Mouse (Mus musculus) intestine, postnatal 0 days (tissue): ENCODE data around the gene Fam129a. TPM values are rescaled to one million over a fixed set of nuclear protein-coding genes. Genes with fewer than 3 reads are reported as not detected.

Source experiments
- ATAC-seq: fragments of 200-750 bp; cut with Nextera tagmentation; 2 replicates; pipeline ENCODE4 v1.8.0; 2017; ENCODE audit warnings: mild to moderate bottlenecking, moderate TSS enrichment, moderate library complexity
- H3K27ac ChIP-seq: fragments of 300-500 bp; sonication (generic); 2 replicates; pipeline ENCODE4 v1.5.1; 2014; ENCODE audit warnings: mild to moderate bottlenecking, low read depth, low read length, moderate library complexity
- H3K27me3 ChIP-seq: fragments of 300-500 bp; sonication (generic); replicated peaks from 2 replicates; pipeline ENCODE4 v1.6.1; 2014; ENCODE audit warnings: low read length, mixed read lengths; ENCODE audit not compliant: control insufficient read depth, insufficient read depth
- H3K36me3 ChIP-seq: fragments of 300-500 bp; sonication (generic); 2 replicates; pipeline ENCODE4 v1.6.1; 2014; ENCODE audit warnings: mild to moderate bottlenecking, moderate library complexity; ENCODE audit not compliant: control insufficient read depth, insufficient read depth
- H3K4me1 ChIP-seq: fragments of 300-500 bp; sonication (generic); replicated peaks from 2 replicates; pipeline ENCODE4 v1.6.1; 2014; ENCODE audit warnings: antibody characterized with exemption, low read length, mixed read lengths; ENCODE audit not compliant: control insufficient read depth, insufficient read depth
- H3K4me2 ChIP-seq: fragments of 300-500 bp; sonication (generic); replicated peaks from 2 replicates; pipeline ENCODE4 v1.6.1; 2014; ENCODE audit warnings: low read depth, mild to moderate bottlenecking, moderate library complexity
- H3K4me3 ChIP-seq: fragments of 300-500 bp; sonication (generic); 2 replicates; pipeline ENCODE4 v1.5.1; 2014; ENCODE audit warnings: low read depth, low read length
- H3K9ac ChIP-seq: fragments of 300-500 bp; sonication (generic); 2 replicates; pipeline ENCODE4 v1.6.1; 2014; ENCODE audit warnings: mild to moderate bottlenecking, low read depth, low read length
- H3K9me3 ChIP-seq: fragments of 300-500 bp; sonication (generic); 2 replicates; pipeline ENCODE4 v1.6.1; 2016; ENCODE audit warnings: mixed run types; ENCODE audit not compliant: control insufficient read depth
- CTCF ChIP-seq: sonication (generic); IDR thresholded peaks from 2 replicates; pipeline ENCODE4 v1.5.1; 2016; ENCODE audit warnings: low read depth, mild to moderate bottlenecking, control low read depth, antibody characterized with exemption, moderate library complexity
- WGBS: fragments of 180-500 bp; shearing (Covaris S2); extraction: QIAGEN DNeasy Blood & Tissue Kit; methylation state at CpG from one replicate; pipeline ENCODE4 v1.1.7; 2014; 5-methylcytosine and 5-hydroxymethylcytosine counted together
- polyA plus RNA-seq: library from polyadenylated mRNA; unstranded; fragments of >200 nt; fragmentation: Nextera tagmentation; extraction: Ambion mirVana; gene quantifications from 2 replicates; pipeline ENCODE4 v1.2.1, GENCODE M21; 2015

Gene Fam129a
- polyA plus RNA-seq, 1 experiment from 2014 or later: 7.4 TPM

DNA sequence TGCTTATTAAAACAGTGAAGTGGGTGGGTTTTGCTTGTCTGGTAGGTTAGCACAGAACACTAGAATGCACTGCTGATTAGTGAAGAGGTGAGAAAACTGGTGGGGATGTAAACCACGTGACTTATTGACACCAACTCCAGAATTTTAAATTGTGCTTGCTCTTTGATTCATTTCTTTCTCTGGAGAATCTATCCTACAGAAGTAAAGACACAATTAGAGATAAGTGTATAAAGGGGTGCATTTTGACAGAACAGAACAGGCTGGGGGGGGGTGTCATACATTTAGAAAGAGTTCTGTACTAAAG, 185.4 kb downstream of the Fam129a start:
- Histone ChIP-seq H3K27me3 (no peaks in the 10 kb centered on the region), H3K4me3 (peak overlapping the region; percentile 95), H3K4me1 (0 out of 2 replicates have a peak, but pooled peaks cover 3% of the 10 kb centered on the region), H3K27ac (no peak overlapping the region), H3K9me3 (no peaks in the 10 kb centered on the region), H3K36me3 (peaks cover 9% of the 10 kb centered on the region), H3K9ac (no peak overlapping the region), H3K4me2 (peak overlapping the region; percentile 95)
- no peak for TF ChIP-seq CTCF
- ATAC-seq: no peak
- 24% methylated on average over 1 of the region's 1 CpGs for WGBS

DNA sequence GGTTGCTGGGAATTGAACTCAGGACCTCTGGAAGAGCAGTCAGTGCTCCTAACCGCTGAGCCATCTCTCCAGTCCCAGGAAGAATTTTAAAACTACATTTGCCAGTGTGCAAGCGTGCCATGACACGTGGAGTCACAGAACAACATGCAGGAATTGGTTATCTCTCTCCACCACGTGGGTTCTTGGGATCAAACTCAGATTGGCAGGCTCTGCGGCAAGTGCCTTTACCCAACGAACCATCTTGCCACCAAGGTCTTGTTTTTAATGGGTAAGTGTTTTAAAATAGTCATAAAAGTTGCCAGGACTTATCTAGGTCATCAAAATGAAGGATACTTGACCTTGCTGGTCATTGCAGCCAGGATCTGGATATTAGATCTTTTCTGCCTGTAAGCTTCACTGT, 187.3 kb downstream of the Fam129a start:
- H3K27me3 ChIP-seq: no peaks in the 10 kb centered on the region
- 83% methylated on average over 6 of the region's 6 CpGs for WGBS
- no peaks in the 10 kb centered on the region for H3K4me1 ChIP-seq
- H3K36me3 ChIP-seq: peaks cover 11% of the 10 kb centered on the region
- ATAC-seq: no peak
- H3K9me3 ChIP-seq: no peaks in the 10 kb centered on the region
- no peak for TF ChIP-seq CTCF
- H3K9ac ChIP-seq: no peak overlapping the region
- H3K4me3 ChIP-seq: no peak overlapping the region
- H3K27ac ChIP-seq: no peak overlapping the region
- H3K4me2 ChIP-seq: no peak overlapping the region

- no peaks in the 10 kb centered on the region for H3K4me1 ChIP-seq
- H3K27ac ChIP-seq: no peak overlapping the region
- H3K4me3 ChIP-seq: no peak overlapping the region
- peaks cover 11% of the 10 kb centered on the region for H3K36me3 ChIP-seq
- no peak for TF ChIP-seq CTCF
- H3K27me3 ChIP-seq: no peaks in the 10 kb centered on the region
- no peak for ATAC-seq
- 70% methylated on average over 2 of the region's 2 CpGs for WGBS
- H3K9me3 ChIP-seq: no peaks in the 10 kb centered on the region
- H3K9ac ChIP-seq: no peak overlapping the region
- H3K4me2 ChIP-seq: no peak overlapping the region
Measured at GRCm38 (mm10) chr1:151758991-151759390, 188.0 kb downstream of the Fam129a start.

DNA sequence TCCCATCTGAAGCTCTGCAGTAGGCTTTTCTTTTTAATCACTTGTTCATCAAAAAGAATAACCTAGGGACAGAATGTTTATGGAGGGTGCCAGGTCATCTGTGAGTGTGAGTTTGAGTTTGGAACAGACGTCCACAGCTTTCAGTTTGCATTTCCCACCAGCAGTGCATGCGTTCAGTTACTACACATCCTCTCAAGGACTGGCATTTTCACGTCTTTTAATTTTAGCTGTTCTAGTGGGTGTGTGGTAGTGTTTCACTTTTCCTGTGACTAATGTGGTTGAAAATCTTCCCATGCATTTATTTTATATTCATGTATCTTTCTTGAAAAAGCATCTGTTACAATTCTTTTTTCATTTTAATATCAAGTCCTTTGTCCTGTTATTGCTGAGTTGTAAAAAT, 193.2 kb downstream of the Fam129a start:
- Histone ChIP-seq H3K9me3 (no peaks in the 10 kb centered on the region), H3K4me3 (no peak overlapping the region), H3K36me3 (peaks cover 11% of the 10 kb centered on the region), H3K4me1 (no peaks in the 10 kb centered on the region), H3K4me2 (no peak overlapping the region), H3K9ac (no peak overlapping the region), H3K27ac (no peak overlapping the region), H3K27me3 (no peaks in the 10 kb centered on the region)
- 78% methylated on average over 3 of the region's 3 CpGs for WGBS
- no peak for TF ChIP-seq CTCF
- ATAC-seq: no peak

DNA sequence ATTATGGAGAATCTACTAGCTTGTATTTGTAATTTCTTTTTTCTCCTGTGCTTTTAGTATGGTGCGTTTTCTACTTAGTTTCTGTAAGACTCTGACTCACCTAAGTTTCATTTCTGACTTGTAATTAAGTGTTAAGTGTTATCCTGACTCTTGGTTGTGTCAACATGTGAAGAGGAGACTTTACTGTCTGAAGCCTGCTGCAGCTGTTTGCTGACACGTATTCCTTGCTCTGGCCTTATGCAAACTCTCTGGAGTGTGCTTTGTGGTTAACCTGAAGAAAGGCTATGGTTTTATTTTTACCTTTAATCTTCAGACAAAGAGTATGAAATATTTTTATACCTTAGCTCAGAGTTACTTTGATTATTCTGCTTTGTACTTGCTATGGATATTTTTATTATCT, 195.2 kb downstream of the Fam129a start:
- 65% methylated on average over 2 of the region's 2 CpGs for WGBS
- no peak overlapping the region for H3K4me3 ChIP-seq
- no peak for TF ChIP-seq CTCF
- H3K4me2 ChIP-seq: no peak overlapping the region
- H3K9me3 ChIP-seq: no peaks in the 10 kb centered on the region
- H3K27me3 ChIP-seq: no peaks in the 10 kb centered on the region
- H3K36me3 ChIP-seq: peaks cover 10% of the 10 kb centered on the region
- H3K4me1 ChIP-seq: no peaks in the 10 kb centered on the region
- ATAC-seq: no peak
- no peak overlapping the region for H3K27ac ChIP-seq
- no peak overlapping the region for H3K9ac ChIP-seq

- no peaks in the 10 kb centered on the region for H3K27me3 ChIP-seq
- WGBS: 66% methylated on average over 3 of the region's 3 CpGs
- no peaks in the 10 kb centered on the region for H3K9me3 ChIP-seq
- peaks cover 11% of the 10 kb centered on the region; the same call in 1 of the 2 replicates for H3K36me3 ChIP-seq
- H3K4me1 ChIP-seq: no peaks in the 10 kb centered on the region
- H3K4me2 ChIP-seq: no peak overlapping the region
- TF ChIP-seq CTCF: peak; percentile 59
- no peak overlapping the region for H3K9ac ChIP-seq
- no peak for ATAC-seq
- no peak overlapping the region for H3K27ac ChIP-seq
- H3K4me3 ChIP-seq: no peak overlapping the region
Measured at GRCm38 (mm10) chr1:151766976-151767654, 196.1 kb downstream of the Fam129a start.
